Mouse (Mus musculus): ENCODE data around the gene Pnmal2.

The Pnmal2 gene

GRCm38 (mm10) chr7:16988405-16988804 is 43.9 kb downstream of the Pnmal2 start:
- no peak for DNase-seq

DNA sequence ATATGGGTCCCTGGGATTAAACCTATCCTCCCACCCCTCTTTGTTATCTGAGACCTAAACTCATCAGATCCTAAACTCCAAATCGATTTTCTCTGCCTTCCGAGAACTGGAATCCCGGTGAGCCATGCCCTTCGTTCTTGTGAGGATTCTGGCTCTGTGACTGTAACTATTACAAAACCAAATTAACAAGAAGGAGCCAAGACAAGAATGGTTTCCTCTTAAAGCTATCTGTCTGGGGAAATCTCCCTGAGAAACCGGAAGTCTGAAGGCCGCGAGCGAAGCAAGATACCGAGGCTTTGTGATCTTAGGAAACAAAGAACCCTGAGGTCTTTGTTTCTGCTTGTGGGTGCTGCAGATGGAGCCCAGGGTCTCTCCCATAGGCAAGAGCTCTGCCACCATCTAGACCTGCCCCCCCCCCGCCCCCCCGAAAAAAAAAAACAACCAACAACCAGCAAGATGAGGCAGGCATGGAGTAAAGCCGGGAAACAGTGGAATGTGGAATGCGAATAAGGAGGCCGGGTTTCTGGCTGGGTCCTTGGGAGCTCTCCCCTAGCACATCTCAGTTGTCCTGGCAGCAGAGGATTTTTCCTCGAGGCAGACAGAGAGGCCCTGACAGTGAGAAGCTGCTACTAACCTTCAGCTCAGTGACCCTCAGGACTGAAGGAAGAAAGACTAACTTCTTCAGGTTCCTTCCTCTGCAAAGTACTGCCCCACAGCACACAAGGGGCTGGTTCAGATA is 45.7 kb downstream of the Pnmal2 start:
- DNase-seq = peak; percentile 62

DNA sequence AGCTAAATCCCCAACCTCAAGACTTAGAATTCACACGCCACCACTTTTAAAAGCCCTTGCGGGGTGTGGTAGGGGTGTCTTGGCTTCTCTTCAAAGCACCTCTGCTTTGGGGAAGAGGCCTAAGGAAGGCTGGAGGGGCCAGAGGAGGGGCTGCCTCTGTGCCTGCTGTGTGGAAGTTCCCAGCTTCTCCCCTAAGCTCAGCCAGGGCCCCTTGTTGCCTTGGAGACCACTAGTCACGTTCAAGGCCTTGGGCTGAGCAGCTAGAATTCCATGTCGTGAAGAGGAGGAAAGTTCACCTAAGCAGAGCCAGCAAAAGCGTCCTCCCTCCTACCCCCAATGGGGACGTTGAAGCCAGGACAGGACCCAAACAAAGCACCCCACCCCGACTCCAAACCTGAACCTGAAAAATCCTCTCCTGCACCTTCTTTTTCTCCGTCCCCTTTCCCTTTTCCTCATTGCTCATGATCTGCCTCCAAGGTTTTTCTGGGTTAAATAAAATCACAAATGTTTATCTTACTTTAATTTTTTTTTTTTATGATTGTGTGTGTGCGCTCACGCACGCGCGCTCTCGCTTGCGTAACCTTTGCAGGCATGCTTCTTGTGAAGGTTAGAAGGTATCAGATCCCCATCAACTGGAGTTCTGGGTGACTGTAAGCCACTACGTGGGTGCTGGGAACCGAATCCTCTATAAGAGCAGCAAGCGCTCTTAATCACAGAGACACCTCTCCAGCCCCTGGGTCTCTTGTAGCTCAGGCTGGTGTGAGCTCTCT is 47.4 kb downstream of the Pnmal2 start:
- no peak for DNase-seq

DNA sequence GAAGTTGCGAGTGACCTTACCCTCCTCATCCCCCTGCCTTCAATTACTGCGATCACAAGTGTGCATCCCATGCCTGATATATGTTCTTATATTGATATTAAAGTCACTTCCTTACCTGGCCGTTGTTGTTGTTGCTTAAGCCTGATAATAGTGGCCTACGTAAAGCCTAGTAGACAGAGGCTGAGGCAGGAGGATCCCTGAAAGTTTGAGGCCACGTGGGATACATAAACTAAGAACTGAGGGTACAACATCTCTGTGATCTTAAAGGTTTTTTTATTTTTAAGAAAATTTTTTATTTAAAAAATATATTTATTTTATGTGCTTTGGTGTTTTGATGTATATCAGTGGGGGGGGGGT is 47.9 kb downstream of the Pnmal2 start, which contains the start of gene Ccdc8:
Gene Ccdc8, plus strand, starts transcription at position 258 of the 357 bp plus-strand sequence.
- no peak for DNase-seq

GRCm38 (mm10) chr7:16993651-16994399 is 49.3 kb downstream of the Pnmal2 start:
- DNase-seq = no peak

GRCm38 (mm10) chr7:16994400-16994799 is 49.9 kb downstream of the Pnmal2 start:
- no peak for DNase-seq

GRCm38 (mm10) chr7:16995345-16995744 is 50.9 kb downstream of the Pnmal2 start:
- DNase-seq = no peak
